Mouse (Mus musculus): ENCODE results near the gene Des.
A peak's percentile ranks its signal among the peaks of the same experiment; 100 is the strongest.

Des gene

GRCm38 (mm10) chr1:75349275-75349674, 10.9 kb upstream of the Des start:
- no peak for DNase-seq

GRCm38 (mm10) chr1:75357261-75357660, 2.9 kb upstream of the Des start:
- DNase-seq: peak; percentile 68

DNA sequence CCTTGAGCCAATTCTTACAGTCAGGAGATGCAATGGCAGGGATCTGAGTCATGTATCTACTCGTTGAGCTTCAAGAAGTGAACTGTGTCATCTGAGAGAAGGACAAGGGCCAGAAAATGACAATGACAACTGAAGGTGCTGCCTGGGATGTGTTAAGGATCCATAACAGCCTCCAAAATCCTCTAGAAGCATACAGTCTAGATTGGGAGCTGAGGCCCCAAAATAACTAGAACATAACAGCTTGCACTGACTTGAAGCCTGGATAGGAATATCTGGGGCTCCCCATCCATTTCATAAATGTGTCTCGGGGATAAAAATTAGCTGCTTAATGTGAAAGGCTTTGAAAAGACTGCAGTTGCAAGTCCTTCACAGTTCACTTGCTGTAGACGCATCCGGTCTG, 2.1 kb upstream of the Des start:
- DNase-seq: no peak

DNA sequence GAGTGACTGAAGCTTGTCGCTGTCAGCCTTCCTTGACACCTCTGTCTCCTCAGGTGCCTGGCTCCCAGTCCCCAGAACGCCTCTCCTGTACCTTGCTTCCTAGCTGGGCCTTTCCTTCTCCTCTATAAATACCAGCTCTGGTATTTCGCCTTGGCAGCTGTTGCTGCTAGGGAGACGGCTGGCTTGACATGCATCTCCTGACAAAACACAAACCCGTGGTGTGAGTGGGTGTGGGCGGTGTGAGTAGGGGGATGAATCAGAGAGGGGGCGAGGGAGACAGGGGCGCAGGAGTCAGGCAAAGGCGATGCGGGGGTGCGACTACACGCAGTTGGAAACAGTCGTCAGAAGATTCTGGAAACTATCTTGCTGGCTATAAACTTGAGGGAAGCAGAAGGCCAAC, 783 bp upstream of the Des start:
- DNase-seq: no peak

GRCm38 (mm10) chr1:75361123-75361522, 994 bp downstream of the Des start:
- no peak for DNase-seq

DNA sequence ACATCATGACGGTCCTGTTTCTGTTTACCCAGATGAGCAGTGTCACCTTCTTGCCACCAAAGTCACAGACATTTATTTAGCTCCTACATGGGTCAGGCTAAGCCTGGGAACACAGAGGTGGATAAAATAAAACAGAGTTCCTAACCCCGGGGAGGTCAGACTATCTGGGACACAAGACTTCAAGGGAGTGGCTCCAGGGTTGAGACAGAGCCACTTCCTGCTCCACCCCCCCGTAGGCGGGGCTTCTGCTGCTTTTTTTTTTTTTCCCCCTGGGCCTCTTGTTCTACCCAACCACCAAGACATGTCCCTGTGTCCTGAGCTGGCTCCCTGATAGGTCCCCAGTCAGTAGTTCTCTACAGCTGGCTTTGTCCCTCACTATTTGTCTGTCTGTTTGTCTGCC, 1.6 kb downstream of the Des start:
- DNase-seq: no peak

DNA sequence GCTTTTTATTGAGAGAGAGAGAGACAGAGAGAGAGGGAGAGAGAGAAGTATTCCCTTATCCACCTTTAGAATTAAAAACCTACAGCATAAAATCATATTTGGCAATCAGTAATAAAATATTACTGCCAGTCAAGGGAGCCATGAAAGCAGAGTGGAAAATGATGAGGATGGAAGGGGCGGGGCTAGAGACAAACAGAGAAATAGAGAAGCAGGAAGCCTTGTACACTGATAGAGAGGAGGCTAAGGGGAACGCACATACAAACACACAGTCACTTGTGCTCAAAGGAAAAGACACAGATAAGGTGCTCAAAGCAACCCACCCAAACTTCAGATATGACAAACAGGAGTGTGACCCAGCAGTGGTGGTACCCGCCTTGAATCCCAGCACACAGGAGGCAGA, 3.7 kb downstream of the Des start:
- DNase-seq: no peak

DNA sequence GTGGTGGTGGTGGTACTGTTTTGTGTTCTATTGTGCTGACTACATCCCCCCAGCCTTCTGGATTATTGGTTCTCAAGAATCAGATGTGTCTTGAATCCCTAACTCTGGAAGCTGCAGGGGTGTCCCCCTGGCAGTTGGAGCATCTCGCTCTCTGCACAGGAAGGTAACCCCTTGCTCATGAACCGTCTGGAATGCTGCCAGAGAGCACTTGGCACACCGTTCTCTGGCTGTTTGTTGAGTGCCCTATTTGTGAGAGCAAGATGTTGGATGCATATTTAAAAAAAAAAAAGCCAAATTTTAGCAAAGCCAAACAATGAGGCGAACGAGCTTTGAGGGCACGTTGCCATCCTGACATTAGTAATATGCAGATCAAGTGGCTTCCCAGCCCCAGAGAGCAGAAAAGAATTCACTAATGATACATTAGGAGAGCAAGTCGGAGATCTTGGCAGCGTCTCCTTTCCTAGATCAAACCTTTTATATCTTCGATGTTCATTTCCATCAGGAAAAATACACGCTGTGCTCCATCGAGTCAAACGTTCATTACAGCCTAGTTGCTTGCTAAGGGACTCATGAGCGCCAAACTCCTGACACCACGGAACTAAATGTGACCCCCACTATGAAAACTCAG, 5.5 kb downstream of the Des start:
- no peak for DNase-seq

DNA sequence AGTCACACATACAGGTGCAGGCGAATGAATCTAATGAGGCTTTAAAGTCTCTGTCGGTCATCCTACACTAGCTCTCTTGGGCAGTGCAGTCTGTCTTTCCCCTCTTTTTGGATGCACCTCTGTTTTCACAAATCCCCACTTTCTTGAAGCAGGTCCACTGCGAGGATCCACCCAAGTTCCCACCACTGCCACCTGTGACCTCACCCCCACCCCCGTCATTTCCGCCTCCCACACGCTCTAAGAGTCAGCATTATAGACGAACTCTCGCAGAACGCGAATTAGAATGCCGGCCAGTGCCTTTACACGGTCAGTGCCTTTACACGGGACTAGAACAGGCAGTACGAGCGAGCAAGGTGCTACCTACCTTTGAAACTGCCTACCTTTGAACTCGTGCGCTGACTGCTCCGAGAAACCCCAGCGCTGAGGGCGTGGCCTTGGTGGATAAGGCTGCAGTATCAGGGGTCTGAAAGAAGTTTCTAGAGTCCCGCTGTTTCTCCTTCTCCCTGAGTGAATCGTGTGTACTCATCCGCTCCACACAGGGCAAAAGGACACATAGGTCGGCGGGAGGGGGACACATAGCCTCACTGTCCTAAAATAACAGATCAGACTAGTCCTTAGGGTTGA, 9.3 kb downstream of the Des start:
- no peak for DNase-seq

GRCm38 (mm10) chr1:75369984-75370660, 10.0 kb downstream of the Des start:
- DNase-seq: peak; percentile 53

DNA sequence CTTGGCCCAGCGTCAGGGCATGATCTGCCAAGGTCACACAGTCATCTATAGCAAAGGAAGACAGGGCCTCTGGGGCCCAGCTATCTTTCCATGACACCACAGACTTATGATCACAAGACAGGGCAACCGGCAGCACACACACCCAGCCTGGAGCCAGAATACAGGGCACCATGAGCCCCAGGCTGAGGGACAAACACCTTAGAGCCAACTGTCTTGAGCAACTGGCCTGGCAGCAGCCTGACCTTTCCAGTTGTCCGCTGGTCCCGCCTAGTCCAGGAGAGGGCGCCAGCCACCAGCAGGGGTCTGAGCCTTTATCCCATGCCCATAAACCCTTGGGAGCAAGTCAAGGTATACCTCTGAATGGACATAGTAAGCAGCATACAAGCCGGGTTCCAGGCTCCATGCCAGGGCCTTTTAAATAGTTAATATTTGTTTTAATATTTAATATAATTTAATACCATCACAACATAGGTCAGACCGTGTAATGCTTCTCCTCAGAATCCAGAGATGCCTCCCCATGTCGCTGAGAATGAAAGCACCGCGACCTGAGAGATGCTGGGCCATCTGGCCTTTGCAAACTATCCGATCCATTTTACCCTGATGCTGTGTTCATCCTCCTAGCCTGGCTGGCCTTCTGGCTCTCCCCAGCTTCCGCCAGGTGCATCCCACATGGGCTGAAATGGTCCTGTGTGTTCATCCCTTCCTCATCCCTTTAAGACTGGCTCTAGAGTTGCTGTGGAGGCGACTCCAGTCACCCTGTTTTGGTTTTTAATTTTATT, 11.4 kb downstream of the Des start:
- peak; percentile 24 for DNase-seq

- no peak for DNase-seq
Measured at GRCm38 (mm10) chr1:75372450-75372849, 12.3 kb downstream of the Des start.

GRCm38 (mm10) chr1:75373276-75373675, 13.1 kb downstream of the Des start:
- DNase-seq: no peak

DNA sequence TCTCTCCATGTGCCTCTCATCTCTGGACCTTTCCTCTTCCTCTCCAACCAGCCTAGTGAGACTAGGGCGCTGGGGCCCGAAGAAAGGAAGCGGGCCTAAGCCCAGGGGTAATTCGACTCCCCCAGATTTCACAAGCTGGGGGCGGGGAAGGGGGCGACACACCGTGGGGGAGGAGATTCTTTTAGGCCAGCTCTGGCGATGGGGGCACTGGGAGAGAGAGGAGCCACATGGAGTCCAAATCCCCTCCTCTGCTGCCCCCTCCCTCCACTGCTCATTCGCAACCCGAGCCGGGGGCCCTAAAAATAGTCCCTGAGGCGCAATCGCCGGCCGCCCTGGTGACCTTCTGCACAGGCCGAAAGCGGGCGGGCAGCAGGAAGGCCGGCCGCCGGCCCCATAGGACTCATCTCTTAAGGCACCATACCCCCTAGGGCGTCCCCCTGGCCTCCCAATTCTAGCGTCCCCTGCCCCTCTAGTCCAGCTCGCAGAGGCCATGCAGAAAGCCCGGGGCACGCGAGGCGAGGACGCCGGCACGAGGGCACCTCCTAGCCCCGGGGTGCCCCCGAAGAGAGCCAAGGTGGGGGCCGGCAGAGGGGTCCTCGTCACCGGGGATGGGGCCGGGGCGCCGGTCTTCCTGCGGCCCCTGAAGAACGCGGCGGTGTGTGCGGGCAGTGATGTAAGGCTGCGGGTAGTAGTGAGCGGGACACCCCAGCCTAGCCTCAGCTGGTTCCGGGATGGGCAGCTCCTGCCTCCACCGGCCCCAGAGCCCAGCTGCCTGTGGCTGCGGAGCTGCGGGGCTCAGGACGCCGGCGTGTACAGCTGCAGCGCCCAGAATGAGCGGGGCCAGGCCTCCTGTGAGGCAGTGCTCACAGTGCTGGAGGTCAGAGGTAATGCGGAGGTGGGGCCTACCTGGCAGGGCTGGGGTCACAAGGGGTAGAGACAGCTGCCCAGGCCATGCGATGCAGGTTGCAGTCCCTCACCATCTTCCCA, 15.1 kb downstream of the Des start, which contains the start of gene Speg:
TSS of gene Speg (plus strand) at position 348 of the 987 bp plus-strand sequence.
- no peak for DNase-seq

DNA sequence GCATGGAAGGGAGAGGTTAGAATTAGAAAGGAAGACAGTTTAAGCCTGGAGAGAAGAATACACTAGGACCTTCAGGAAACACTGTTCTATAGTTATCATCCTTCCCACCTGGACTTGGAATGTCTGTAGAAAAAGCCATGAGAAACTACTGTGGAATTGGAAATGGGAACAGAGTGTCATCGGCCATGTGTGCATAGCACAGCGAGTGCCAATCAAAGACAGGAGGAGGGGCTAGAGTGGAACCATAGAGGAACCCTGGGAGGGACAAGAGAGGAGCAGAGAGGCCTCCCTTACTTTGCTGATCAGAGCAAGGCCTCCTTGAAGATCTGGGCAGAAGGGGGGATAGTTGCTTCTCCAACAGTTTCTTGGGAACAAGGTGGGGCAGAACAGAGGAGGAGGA, 19.1 kb downstream of the Des start:
- DNase-seq: no peak

GRCm38 (mm10) chr1:75379931-75380330, 19.8 kb downstream of the Des start:
- no peak for DNase-seq

DNA sequence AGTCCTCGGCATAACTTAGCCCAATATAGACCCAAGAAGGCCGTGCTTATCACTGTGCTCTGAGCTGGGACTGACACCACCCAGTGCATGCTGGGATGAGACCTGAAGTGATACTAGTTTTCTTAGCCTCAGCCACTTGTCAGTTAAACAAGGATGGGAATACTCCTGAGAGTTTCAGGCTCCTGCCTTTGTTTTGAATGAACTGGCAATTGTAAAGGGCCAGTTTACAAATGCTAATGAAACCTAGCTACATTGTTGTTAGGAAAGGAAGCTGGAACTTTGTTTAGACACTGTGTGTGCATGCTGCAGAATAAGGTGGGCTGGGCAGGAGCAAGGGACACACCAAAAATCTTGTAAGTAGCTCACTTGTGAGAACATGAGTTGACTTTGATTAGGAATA, 20.8 kb downstream of the Des start:
- DNase-seq: no peak

- DNase-seq: no peak
Measured at GRCm38 (mm10) chr1:75381482-75382355, 21.6 kb downstream of the Des start.

GRCm38 (mm10) chr1:75382356-75383071, 22.4 kb downstream of the Des start:
- peak; percentile 45 for DNase-seq

- DNase-seq: no peak
Measured at GRCm38 (mm10) chr1:75384470-75385141, 24.5 kb downstream of the Des start.

All from kidney, adult 9 months (tissue).